ENCODE assay signal across 14 mouse cellular contexts in genomic region chr9:57440620-57441019, GRCm38 (mm10). TPM values are rescaled to one million over a fixed set of nuclear protein-coding genes. Genes with fewer than 3 reads are reported as not detected.
DNase-seq lines count a peak whose midpoint lies in the region; ATAC-seq and TF ChIP-seq lines count a peak whose summit lies in the region.
"Had no signal": no experiment of that assay in that cellular context is flagged by ENCODE, and none has a peak within 500 bp of the region (broad histone marks: within the 10 kb centered on the region; RNA-seq: fewer than 3 reads in every experiment).

No protein-coding gene starts in this region.

- no peak overlapping the region for H3K9ac ChIP-seq in hindbrain, embryonic 16.5 days (ENCODE audit: low read depth, low read length)
- no peak overlapping the region for H3K9ac ChIP-seq in hindbrain, embryonic 13.5 days
- H3K9ac ChIP-seq in ES-E14 (ENCODE audit: insufficient read depth, low read depth, low read length, poor library complexity, severe bottlenecking), result peak overlapping the region; percentile 51; the same call in 1 of the 2 replicates
- no peak overlapping the region for H3K9ac ChIP-seq in liver, embryonic 13.5 days
- no peak overlapping the region for H3K9ac ChIP-seq in intestine, postnatal 0 days (ENCODE audit: low read depth, low read length)
- H3K9ac ChIP-seq: embryonic facial prominence, embryonic 15.5 days; limb, embryonic 15.5 days had no signal

- intact Hi-C loops in gastrocnemius, postnatal 14 days (cut with DNase I; ENCODE audit: low total_unique reads), result no loop called here

- H3K9me3 ChIP-seq in hindbrain, embryonic 16.5 days (ENCODE audit: control insufficient read depth, low read length), result no peaks in the 10 kb centered on the region
- no peaks in the 10 kb centered on the region for H3K9me3 ChIP-seq in hindbrain, embryonic 13.5 days
- no peaks in the 10 kb centered on the region for H3K9me3 ChIP-seq in ES-E14 (ENCODE audit: control insufficient read depth, insufficient read depth, low read depth, low read length)
- H3K9me3 ChIP-seq in liver, embryonic 13.5 days (replicated peaks), result no peaks in the 10 kb centered on the region
- no peaks in the 10 kb centered on the region for H3K9me3 ChIP-seq in intestine, postnatal 0 days (ENCODE audit: control insufficient read depth)
- H3K9me3 ChIP-seq: embryonic facial prominence, embryonic 15.5 days; forebrain, embryonic 10.5 days; heart, embryonic 12.5 days; hindbrain, embryonic 15.5 days; limb, embryonic 15.5 days had no signal

- H3K27me3 ChIP-seq in hindbrain, embryonic 16.5 days (replicated peaks; ENCODE audit: control insufficient read depth, insufficient read depth, low read length), result no peaks in the 10 kb centered on the region
- H3K27me3 ChIP-seq in hindbrain, embryonic 13.5 days, result no peaks in the 10 kb centered on the region
- H3K27me3 ChIP-seq in liver, embryonic 13.5 days, result no peaks in the 10 kb centered on the region
- no peaks in the 10 kb centered on the region for H3K27me3 ChIP-seq in intestine, postnatal 0 days (replicated peaks; ENCODE audit: control insufficient read depth, insufficient read depth, low read length)
- H3K27me3 ChIP-seq: embryonic facial prominence, embryonic 15.5 days; heart, embryonic 12.5 days; hindbrain, embryonic 15.5 days; limb, embryonic 15.5 days had no signal

- H3K4me1 ChIP-seq in hindbrain, embryonic 16.5 days (ENCODE audit: control insufficient read depth, insufficient read depth, low read depth, low read length), result peaks cover 5% of the 10 kb centered on the region
- peaks cover 7% of the 10 kb centered on the region for H3K4me1 ChIP-seq in hindbrain, embryonic 13.5 days (replicated peaks)
- peaks cover 4 to 7% of the 10 kb centered on the region in 2 experiments; a peak in 2 of 4 replicates for H3K4me1 ChIP-seq in ES-E14 (ENCODE audit: control insufficient read depth in 2 of 2, insufficient read depth in 2 of 2, low read length in 2 of 2, poor library complexity in 1 of 2)
- H3K4me1 ChIP-seq in liver, embryonic 13.5 days (replicated peaks), result peaks cover 34% of the 10 kb centered on the region
- H3K4me1 ChIP-seq in intestine, postnatal 0 days (replicated peaks; ENCODE audit: control insufficient read depth, insufficient read depth, low read length), result peaks cover 4% of the 10 kb centered on the region; the same call in 1 of the 2 replicates

- DNase-seq in 416B (ENCODE audit: low read depth), result peak; percentile 82
- DNase-seq in ES-E14 (ENCODE audit: low read depth, low spot score), result no peak
- DNase-seq in liver, embryonic 13.5 days, result no peak
- no peak for DNase-seq in natural killer cell, adult 2 months (ENCODE audit: low spot score in 2 of 2)
- DNase-seq in gastrocnemius, postnatal 14 days, result no peak

- in situ Hi-C loops in ES-E14 (cut with MboI; ENCODE audit: low sequenced_read_pairs in 2 of 2, unreplicated experiment in 2 of 2), result no loop called here

- no peak overlapping the region for H3K27ac ChIP-seq in hindbrain, embryonic 16.5 days (ENCODE audit: low read depth, low read length)
- no peak overlapping the region for H3K27ac ChIP-seq in hindbrain, embryonic 13.5 days
- H3K27ac ChIP-seq in ES-E14 (ENCODE audit: insufficient read depth, low read depth, low read length, poor library complexity, severe bottlenecking), result no peak overlapping the region
- H3K27ac ChIP-seq in liver, embryonic 13.5 days, result no peak overlapping the region
- H3K27ac ChIP-seq in intestine, postnatal 0 days (ENCODE audit: low read depth, low read length), result no peak overlapping the region
- H3K27ac ChIP-seq: embryonic facial prominence, embryonic 15.5 days; limb, embryonic 15.5 days; stomach, postnatal 0 days had no signal

- H3K4me2 ChIP-seq in hindbrain, embryonic 16.5 days (ENCODE audit: low read length), result no peak overlapping the region
- H3K4me2 ChIP-seq in hindbrain, embryonic 13.5 days, result no peak overlapping the region
- peak overlapping the region; percentile 78 for H3K4me2 ChIP-seq in liver, embryonic 13.5 days
- H3K4me2 ChIP-seq in intestine, postnatal 0 days (replicated peaks; ENCODE audit: low read depth), result no peak overlapping the region

- TF ChIP-seq CTCF in intestine, postnatal 0 days (IDR thresholded peaks at IDR 0.05; ENCODE audit: low read depth), result no peak

- H3K36me3 ChIP-seq in hindbrain, embryonic 16.5 days (ENCODE audit: control insufficient read depth, insufficient read depth, low read length), result peaks cover 12% of the 10 kb centered on the region
- H3K36me3 ChIP-seq in hindbrain, embryonic 13.5 days, result peaks cover 44% of the 10 kb centered on the region
- peaks cover 22% of the 10 kb centered on the region for H3K36me3 ChIP-seq in ES-E14 (ENCODE audit: control insufficient read depth, insufficient read depth, low read length, poor library complexity, severe bottlenecking)
- 0 out of 2 replicates have a peak, but pooled peaks cover 12% of the 10 kb centered on the region for H3K36me3 ChIP-seq in liver, embryonic 13.5 days
- H3K36me3 ChIP-seq in intestine, postnatal 0 days (ENCODE audit: control insufficient read depth, insufficient read depth), result peaks cover 22% of the 10 kb centered on the region; the same call in 1 of the 2 replicates

- WGBS in hindbrain, embryonic 16.5 days, result 94% methylated on average over 1 of the region's 1 CpGs
- WGBS in hindbrain, embryonic 13.5 days, result 96% methylated on average over 1 of the region's 1 CpGs
- WGBS in liver, embryonic 13.5 days (ENCODE audit: insufficient replicate concordance), result 76% methylated on average over 1 of the region's 1 CpGs
- 97% methylated on average over 1 of the region's 1 CpGs for WGBS in intestine, postnatal 0 days

- 0 out of 2 replicates have a peak, but pooled peaks have one; percentile 9 for ATAC-seq in hindbrain, embryonic 16.5 days
- no peak for ATAC-seq in hindbrain, embryonic 13.5 days (ENCODE audit: low FRiP score)
- ATAC-seq in liver, embryonic 13.5 days (ENCODE audit: low read depth), result no peak
- ATAC-seq in intestine, postnatal 0 days, result no peak

- no peak overlapping the region for H3K4me3 ChIP-seq in hindbrain, embryonic 16.5 days (ENCODE audit: low read length)
- H3K4me3 ChIP-seq in hindbrain, embryonic 13.5 days, result no peak overlapping the region
- H3K4me3 ChIP-seq in ES-E14 (ENCODE audit: insufficient read depth in 1 of 2, low read depth in 1 of 2, low read length in 2 of 2, poor library complexity in 1 of 2, severe bottlenecking in 1 of 2), result peak overlapping the region in 1 of 2 experiments; percentile 29; a peak in 2 of 4 replicates
- H3K4me3 ChIP-seq in liver, embryonic 13.5 days (replicated peaks), result no peak overlapping the region
- H3K4me3 ChIP-seq in intestine, postnatal 0 days (ENCODE audit: low read depth, low read length), result no peak overlapping the region

TF ChIP-seq in ES-E14, 5 proteins besides CTCF, POLR2A, EP300 and RAD21:
- no peak for TF ChIP-seq CHD2 (IDR thresholded peaks at IDR 0.05; ENCODE audit: low read depth, low read length)
- TF ChIP-seq MAFK (IDR thresholded peaks at IDR 0.05; ENCODE audit: insufficient read depth, low read depth, low read length), result no peak
- TF ChIP-seq HCFC1 (IDR thresholded peaks at IDR 0.05; ENCODE audit: borderline replicate concordance, insufficient read depth, low read length), result no peak
TF ChIP-seq in ES-E14: peak in this region for 0.

RNA-seq across cellular contexts. Expression of gene Ppcdc, which starts 0.7 kb away (rescaled TPM):
- polyA plus RNA-seq in hindbrain, embryonic 16.5 days (2015; fragmentation: Nextera tagmentation; extraction: Ambion mirVana), result 19.4 and 20.5 TPM in 2 replicates
- 25.6 and 26.0 TPM in 2 replicates for polyA plus RNA-seq in hindbrain, embryonic 13.5 days (2015; fragmentation: Nextera tagmentation; extraction: Ambion mirVana)
- 41.7 and 48.5 TPM in 2 replicates for total RNA-seq in ES-E14 (2012; rRNA removed)
- polyA plus RNA-seq in liver, embryonic 13.5 days (2015; fragmentation: Nextera tagmentation; extraction: Ambion mirVana), result 10.4 and 11.3 TPM in 2 replicates
- polyA plus RNA-seq in intestine, postnatal 0 days (2015; fragmentation: Nextera tagmentation; extraction: Ambion mirVana), result 17.3 and 18.8 TPM in 2 replicates
- 1 to 10 TPM; 7.3 to 7.6 TPM for total RNA-seq in gastrocnemius, postnatal 14 days (2021)

RNA-seq across cellular contexts. Expression of gene Scamp5, which starts 27.2 kb away (rescaled TPM):
- 165 and 168 TPM in 2 replicates for polyA plus RNA-seq in hindbrain, embryonic 16.5 days (2015; fragmentation: Nextera tagmentation; extraction: Ambion mirVana)
- polyA plus RNA-seq in hindbrain, embryonic 13.5 days (2015; fragmentation: Nextera tagmentation; extraction: Ambion mirVana), result 86.3 and 94.6 TPM in 2 replicates
- total RNA-seq in ES-E14 (2012; rRNA removed), result 50.4 and 67.3 TPM in 2 replicates
- polyA plus RNA-seq in liver, embryonic 13.5 days (2015; fragmentation: Nextera tagmentation; extraction: Ambion mirVana), result 7.2 and 8.2 TPM in 2 replicates
- polyA plus RNA-seq in intestine, postnatal 0 days (2015; fragmentation: Nextera tagmentation; extraction: Ambion mirVana), result 15.9 and 16.8 TPM in 2 replicates
- 1 to 10 TPM; 3.6 to 6.4 TPM for total RNA-seq in gastrocnemius, postnatal 14 days (2021)
